ENCODE assay signal across 19 mouse cellular contexts in genomic region chr11:83968205-83968575, GRCm38 (mm10). TPM values are rescaled to one million over a fixed set of nuclear protein-coding genes. Genes with fewer than 3 reads are reported as not detected.
DNase-seq lines count a peak whose midpoint lies in the region; ATAC-seq and TF ChIP-seq lines count a peak whose summit lies in the region.
"Had no signal": no experiment of that assay in that cellular context is flagged by ENCODE, and none has a peak within 500 bp of the region (broad histone marks: within the 10 kb centered on the region; RNA-seq: fewer than 3 reads in every experiment).

No protein-coding gene starts in this region.

- no peak overlapping the region for H3K4me3 ChIP-seq in liver, embryonic 12.5 days
- H3K4me3 ChIP-seq in liver, postnatal 0 days (ENCODE audit: low read depth, low read length) = no peak overlapping the region
- peak overlapping the region in 1 of 2 experiments; percentile 2; a peak in 1 of 4 replicates for H3K4me3 ChIP-seq in MEL (ENCODE audit: control insufficient read depth in 1 of 2, insufficient read depth in 1 of 2, low read depth in 2 of 2, low read length in 2 of 2)
- H3K4me3 ChIP-seq: embryonic facial prominence, embryonic 10.5 days; embryonic facial prominence, embryonic 12.5 days; forebrain, embryonic 12.5 days had no signal

- peak in 1 of 2 experiments; percentile 67; a peak in 2 of 4 replicates for TF ChIP-seq POLR2A in MEL (IDR thresholded peaks at IDR 0.05; ENCODE audit: control insufficient read depth in 1 of 2, insufficient read depth in 1 of 2, low read depth in 1 of 2, low read length in 2 of 2, poor library complexity in 1 of 2)

- H3K27ac ChIP-seq in liver, embryonic 12.5 days = 0 out of 2 replicates have a peak overlapping the region, but pooled peaks have one; percentile 12
- H3K27ac ChIP-seq in liver, postnatal 0 days (ENCODE audit: low read depth) = no peak overlapping the region
- peak overlapping the region; percentile 75 for H3K27ac ChIP-seq in MEL (ENCODE audit: control insufficient read depth, low read depth, low read length)
- H3K27ac ChIP-seq: embryonic facial prominence, embryonic 10.5 days; embryonic facial prominence, embryonic 12.5 days; forebrain, embryonic 12.5 days had no signal

- no peaks in the 10 kb centered on the region for H3K27me3 ChIP-seq in liver, embryonic 12.5 days (replicated peaks)
- H3K27me3 ChIP-seq in liver, postnatal 0 days (ENCODE audit: insufficient read depth, low read length) = no peaks in the 10 kb centered on the region
- no peaks in the 10 kb centered on the region for H3K27me3 ChIP-seq in MEL (ENCODE audit: control insufficient read depth in 1 of 2, insufficient read depth in 2 of 2, low read length in 2 of 2)
- H3K27me3 ChIP-seq: embryonic facial prominence, embryonic 12.5 days; forebrain, embryonic 12.5 days; Patski had no signal

- WGBS in liver, embryonic 12.5 days (ENCODE audit: insufficient replicate concordance) = 50% methylated on average over 6 of the region's 6 CpGs
- WGBS in liver, postnatal 0 days (ENCODE audit: insufficient replicate concordance) = 64% methylated on average over 6 of the region's 6 CpGs

- H3K9ac ChIP-seq in liver, embryonic 12.5 days = no peak overlapping the region
- H3K9ac ChIP-seq in liver, postnatal 0 days (replicated peaks) = no peak overlapping the region
- peak overlapping the region; percentile 49 for H3K9ac ChIP-seq in MEL (ENCODE audit: control insufficient read depth, low read depth, low read length, poor library complexity, severe bottlenecking)
- H3K9ac ChIP-seq: embryonic facial prominence, embryonic 12.5 days; forebrain, embryonic 12.5 days had no signal

- no peak for TF ChIP-seq CTCF in liver, postnatal 0 days (IDR thresholded peaks at IDR 0.05; ENCODE audit: low read depth)
- no peak for TF ChIP-seq CTCF in MEL (IDR thresholded peaks at IDR 0.05 in 2 of 3, conservative IDR thresholded peaks at IDR 0.05 in 1 of 3; ENCODE audit: control insufficient read depth in 1 of 3, insufficient read depth in 1 of 3, low read depth in 2 of 3, low read length in 3 of 3, poor library complexity in 1 of 3, severe bottlenecking in 1 of 3)

- H3K4me2 ChIP-seq in liver, embryonic 12.5 days = no peak overlapping the region
- no peak overlapping the region for H3K4me2 ChIP-seq in liver, postnatal 0 days (ENCODE audit: low read depth, low read length)
- H3K4me2 ChIP-seq: embryonic facial prominence, embryonic 12.5 days; forebrain, embryonic 12.5 days had no signal

- no peaks in the 10 kb centered on the region for H3K9me3 ChIP-seq in liver, embryonic 12.5 days (replicated peaks)
- H3K9me3 ChIP-seq in liver, postnatal 0 days (ENCODE audit: low read length) = no peaks in the 10 kb centered on the region
- H3K9me3 ChIP-seq in MEL (replicated peaks; ENCODE audit: insufficient read depth, low read length) = no peaks in the 10 kb centered on the region
- H3K9me3 ChIP-seq: embryonic facial prominence, embryonic 10.5 days; embryonic facial prominence, embryonic 12.5 days; forebrain, embryonic 12.5 days had no signal

- H3K36me3 ChIP-seq in liver, embryonic 12.5 days = peaks cover 24% of the 10 kb centered on the region
- peaks cover 8% of the 10 kb centered on the region for H3K36me3 ChIP-seq in liver, postnatal 0 days (replicated peaks; ENCODE audit: insufficient read depth, low read length)
- peaks cover 4 to 38% of the 10 kb centered on the region in 2 experiments for H3K36me3 ChIP-seq in MEL (ENCODE audit: control insufficient read depth in 1 of 2, insufficient read depth in 2 of 2, low read length in 2 of 2)

- peaks cover 41% of the 10 kb centered on the region for H3K4me1 ChIP-seq in liver, embryonic 12.5 days
- peaks cover 17% of the 10 kb centered on the region for H3K4me1 ChIP-seq in liver, postnatal 0 days (ENCODE audit: insufficient read depth)
- peaks cover 31% of the 10 kb centered on the region in 2 experiments for H3K4me1 ChIP-seq in MEL (ENCODE audit: control insufficient read depth in 1 of 2, insufficient read depth in 2 of 2, low read length in 2 of 2)

- TF ChIP-seq EP300 in liver, postnatal 0 days (IDR thresholded peaks at IDR 0.05; ENCODE audit: low read depth) = no peak
- TF ChIP-seq EP300 in MEL (IDR thresholded peaks at IDR 0.05; ENCODE audit: low read depth in 1 of 2, low read length in 2 of 2) = peak; percentile 10 to 79; a peak in 2 of 4 replicates

- DNase-seq in liver, postnatal 0 days = no peak
- DNase-seq in MEL (ENCODE audit: low read depth, low spot score) = peak; percentile 92
- peak; percentile 33 for DNase-seq in c-Kit-positive CD71-positive TER-119-negative erythroid progenitor cells, embryonic 14.5 days (ENCODE audit: low read depth)
- DNase-seq in thymus, postnatal 4 days = no peak
- no peak for DNase-seq in thymus, postnatal 36 days
- no peak for DNase-seq in testis, postnatal 10 days (ENCODE audit: low spot score)
- DNase-seq: adrenal gland, adult 8-10 months; cerebellum, adult 11 months; cerebellum, adult 18-20 months; cerebellum, adult 8-10 months had no signal

- TF ChIP-seq RAD21 in MEL (IDR thresholded peaks at IDR 0.05; ENCODE audit: low read depth, low read length) = no peak

- H3K79me2 ChIP-seq in MEL (ENCODE audit: control insufficient read depth, insufficient read depth, low read length, poor library complexity) = peaks cover 11% of the 10 kb centered on the region

- no peak for ATAC-seq in liver, embryonic 12.5 days
- no peak for ATAC-seq in liver, postnatal 0 days
- 0 out of 2 replicates have a peak, but pooled peaks have one; percentile 39 for ATAC-seq in megakaryocyte-erythroid progenitor cell, adult 5-6 weeks (replicated peaks; ENCODE audit: low FRiP score, low TSS enrichment, poor library complexity, severe bottlenecking)
- ATAC-seq: activated CD4-positive, CD25-positive, alpha-beta regulatory T cell, adult 4 months; forebrain, embryonic 14.5 days; forebrain, embryonic 16.5 days; Patski had no signal

TF ChIP-seq in MEL, 35 proteins besides CTCF, POLR2A, EP300 and RAD21:
- TF ChIP-seq MXI1 (IDR thresholded peaks at IDR 0.05; ENCODE audit: low read depth, low read length) = peak; percentile 73
- TF ChIP-seq E2F4 (IDR thresholded peaks at IDR 0.05; ENCODE audit: borderline replicate concordance, low read depth, low read length) = no peak
- no peak for TF ChIP-seq BHLHE40 (IDR thresholded peaks at IDR 0.05; ENCODE audit: borderline replicate concordance, low read depth, low read length)
- TF ChIP-seq HCFC1 (IDR thresholded peaks at IDR 0.05; ENCODE audit: low read depth, low read length) = peak; percentile 44; the same call in 1 of the 2 replicates
- peak; percentile 78; the same call in 1 of the 2 replicates for TF ChIP-seq SIN3A (IDR thresholded peaks at IDR 0.05; ENCODE audit: low read length)
- no peak for TF ChIP-seq USF2 (IDR thresholded peaks at IDR 0.05; ENCODE audit: borderline replicate concordance in 1 of 2, insufficient read depth in 1 of 2, low read depth in 1 of 2, low read length in 2 of 2)
- TF ChIP-seq MAZ (IDR thresholded peaks at IDR 0.05; ENCODE audit: low read depth, low read length) = 0 out of 2 replicates have a peak, but pooled peaks have one; percentile 59
- TF ChIP-seq TBP (IDR thresholded peaks at IDR 0.05; ENCODE audit: low read depth, low read length) = peak; percentile 29; the same call in 1 of the 2 replicates
- no peak for TF ChIP-seq ZKSCAN1 (IDR thresholded peaks at IDR 0.05; ENCODE audit: low read depth, low read length)
- no peak for TF ChIP-seq RCOR1 (IDR thresholded peaks at IDR 0.05; ENCODE audit: low read depth, low read length)
- no peak for TF ChIP-seq NELFE (IDR thresholded peaks at IDR 0.05; ENCODE audit: low read depth, low read length)
- no peak for TF ChIP-seq MAFK (IDR thresholded peaks at IDR 0.05; ENCODE audit: borderline replicate concordance, low read depth, low read length)
- TF ChIP-seq MEF2A (IDR thresholded peaks at IDR 0.05; ENCODE audit: extremely low read depth, insufficient replicate concordance, low read depth, low read length, poor library complexity, severe bottlenecking) = no peak
- TF ChIP-seq GATA1 (IDR thresholded peaks at IDR 0.05; ENCODE audit: low read depth, low read length) = peak; percentile 3; the same call in 1 of the 2 replicates
- TF ChIP-seq GABPA (IDR thresholded peaks at IDR 0.05; ENCODE audit: low read depth, low read length) = no peak
- no peak for TF ChIP-seq TAL1 (IDR thresholded peaks at IDR 0.05; ENCODE audit: low read length)
- TF ChIP-seq TCF12 (IDR thresholded peaks at IDR 0.05; ENCODE audit: low read depth, low read length) = peak; percentile 48
- TF ChIP-seq MYC (IDR thresholded peaks at IDR 0.05; ENCODE audit: low read depth, low read length) = 0 out of 2 replicates have a peak, but pooled peaks have one; percentile 24
- TF ChIP-seq POLR2AphosphoS2 (IDR thresholded peaks at IDR 0.05; ENCODE audit: low read length) = 0 out of 2 replicates have a peak, but pooled peaks have one; percentile 34
- TF ChIP-seq MYB (IDR thresholded peaks at IDR 0.05; ENCODE audit: low read depth, low read length) = peak; percentile 61
- TF ChIP-seq ETS1 (IDR thresholded peaks at IDR 0.05; ENCODE audit: low read depth, low read length) = peak; percentile 71; the same call in 1 of the 2 replicates

RNA-seq across cellular contexts. Expression of gene Synrg, which starts 4.0 kb away (rescaled TPM):
- polyA plus RNA-seq in liver, embryonic 12.5 days (2016; fragmentation: Nextera tagmentation; extraction: Ambion mirVana) = 10.2 and 11.2 TPM in 2 replicates
- polyA plus RNA-seq in liver, postnatal 0 days (2015; fragmentation: Nextera tagmentation; extraction: Ambion mirVana) = 2.9 and 3.5 TPM in 2 replicates
- total RNA-seq in MEL (2012; rRNA removed) = 22.8 and 24.7 TPM in 2 replicates
- 10 to 100 TPM; 26.4 to 75.3 TPM for polyA plus RNA-seq in MEL (2012; ENCODE audit: insufficient read depth in 1 of 2, insufficient read length in 2 of 2, low read depth in 1 of 2, low replicate concordance in 2 of 2, missing spikeins in 1 of 2)
- 28.7 and 33.4 TPM in 2 replicates for total RNA-seq in megakaryocyte-erythroid progenitor cell, adult 5-6 weeks (2014; fragmentation: Nextera tagmentation)
- total RNA-seq in megakaryocyte-erythroid progenitor cell, adult 5-6 weeks (2017) = 14.7 and 21.0 TPM in 2 replicates

RNA-seq across cellular contexts. Expression of gene Ddx52, which starts 26.3 kb away (rescaled TPM):
- polyA plus RNA-seq in liver, embryonic 12.5 days (2016; fragmentation: Nextera tagmentation; extraction: Ambion mirVana) = 24.3 and 27.4 TPM in 2 replicates
- 11.3 and 12.5 TPM in 2 replicates for polyA plus RNA-seq in liver, postnatal 0 days (2015; fragmentation: Nextera tagmentation; extraction: Ambion mirVana)
- total RNA-seq in MEL (2012; rRNA removed) = 57.0 and 58.6 TPM in 2 replicates
- 10 to 100 TPM in 1 of 2 experiments, not detected in 1; 48.2 TPM for polyA plus RNA-seq in MEL (2012; ENCODE audit: insufficient read depth in 1 of 2, insufficient read length in 2 of 2, low read depth in 1 of 2, low replicate concordance in 2 of 2, missing spikeins in 1 of 2)
- total RNA-seq in megakaryocyte-erythroid progenitor cell, adult 5-6 weeks (2014; fragmentation: Nextera tagmentation) = 29.1 and 31.5 TPM in 2 replicates
- total RNA-seq in megakaryocyte-erythroid progenitor cell, adult 5-6 weeks (2017) = 58.8 and 95.1 TPM in 2 replicates

Comparison
In these comparisons a context has a peak if more than half of its experiments do, and no peak if none do; other contexts are left out.
1. DNase-seq: peak in MEL (single experiment) and c-Kit-positive CD71-positive TER-119-negative erythroid progenitor cells, embryonic 14.5 days (single experiment); none in liver, postnatal 0 days (single experiment), thymus, postnatal 4 days (single experiment), thymus, postnatal 36 days (0 of 2) and testis, postnatal 10 days (single experiment).